Mouse (Mus musculus) stomach, embryonic 16.5 days (tissue): ENCODE results near the gene Hmga1. TPM values are rescaled to one million over a fixed set of nuclear protein-coding genes. Genes with fewer than 3 reads are reported as not detected.
A peak's percentile ranks its signal among the peaks of the same experiment; 100 is the strongest.

ENCODE experiments used
- ATAC-seq: fragments of 200-750 bp; cut with Nextera tagmentation; 2 replicates; pipeline ENCODE4 v1.8.0; 2017; ENCODE audit warnings: moderate number of reproducible peaks, moderate TSS enrichment; ENCODE audit not compliant: insufficient read depth, low FRiP score
- H3K27ac ChIP-seq: fragments of 300-500 bp; sonication (generic); 2 replicates; pipeline ENCODE4 v1.5.1; 2014; ENCODE audit warnings: low read length
- H3K27me3 ChIP-seq: fragments of 300-500 bp; sonication (generic); 2 replicates; pipeline ENCODE4 v1.6.1; 2014; ENCODE audit warnings: low read length, control low read depth, mixed read lengths; ENCODE audit not compliant: control insufficient read depth, insufficient read depth
- H3K36me3 ChIP-seq: fragments of 300-500 bp; sonication (generic); 2 replicates; pipeline ENCODE4 v1.6.1; 2014; ENCODE audit warnings: low read length; ENCODE audit not compliant: control insufficient read depth, insufficient read depth
- H3K4me1 ChIP-seq: fragments of 300-500 bp; sonication (generic); 2 replicates; pipeline ENCODE4 v1.6.1; 2014; ENCODE audit warnings: low read length, control low read depth, mixed read lengths; ENCODE audit not compliant: control insufficient read depth, insufficient read depth
- H3K4me2 ChIP-seq: fragments of 300-500 bp; sonication (generic); 2 replicates; pipeline ENCODE4 v1.6.1; 2014; ENCODE audit warnings: low read depth, low read length, mixed read lengths
- H3K4me3 ChIP-seq: fragments of 300-500 bp; sonication (generic); replicated peaks from 2 replicates; pipeline ENCODE4 v1.5.1; 2014; ENCODE audit warnings: mild to moderate bottlenecking, low read length
- H3K9ac ChIP-seq: fragments of 300-500 bp; sonication (generic); 2 replicates; pipeline ENCODE4 v1.6.1; 2014; ENCODE audit warnings: low read length
- H3K9me3 ChIP-seq: fragments of 300-500 bp; sonication (generic); replicated peaks from 2 replicates; pipeline ENCODE4 v1.6.1; 2016; ENCODE audit warnings: low read length, control low read depth; ENCODE audit not compliant: control insufficient read depth
- WGBS: fragments of 180-500 bp; shearing (Covaris S2); extraction: QIAGEN DNeasy Blood & Tissue Kit; methylation state at CpG from one replicate; pipeline ENCODE4 v1.1.7; 2014; 5-methylcytosine and 5-hydroxymethylcytosine counted together
- polyA plus RNA-seq: library from polyadenylated mRNA; unstranded; fragments of >200 nt; fragmentation: Nextera tagmentation; extraction: Ambion mirVana; gene quantifications from 2 replicates; pipeline ENCODE4 v1.2.1, GENCODE M21; 2015

Hmga1 gene
- polyA plus RNA-seq, 1 experiment from 2014 or later, result 163 TPM

DNA sequence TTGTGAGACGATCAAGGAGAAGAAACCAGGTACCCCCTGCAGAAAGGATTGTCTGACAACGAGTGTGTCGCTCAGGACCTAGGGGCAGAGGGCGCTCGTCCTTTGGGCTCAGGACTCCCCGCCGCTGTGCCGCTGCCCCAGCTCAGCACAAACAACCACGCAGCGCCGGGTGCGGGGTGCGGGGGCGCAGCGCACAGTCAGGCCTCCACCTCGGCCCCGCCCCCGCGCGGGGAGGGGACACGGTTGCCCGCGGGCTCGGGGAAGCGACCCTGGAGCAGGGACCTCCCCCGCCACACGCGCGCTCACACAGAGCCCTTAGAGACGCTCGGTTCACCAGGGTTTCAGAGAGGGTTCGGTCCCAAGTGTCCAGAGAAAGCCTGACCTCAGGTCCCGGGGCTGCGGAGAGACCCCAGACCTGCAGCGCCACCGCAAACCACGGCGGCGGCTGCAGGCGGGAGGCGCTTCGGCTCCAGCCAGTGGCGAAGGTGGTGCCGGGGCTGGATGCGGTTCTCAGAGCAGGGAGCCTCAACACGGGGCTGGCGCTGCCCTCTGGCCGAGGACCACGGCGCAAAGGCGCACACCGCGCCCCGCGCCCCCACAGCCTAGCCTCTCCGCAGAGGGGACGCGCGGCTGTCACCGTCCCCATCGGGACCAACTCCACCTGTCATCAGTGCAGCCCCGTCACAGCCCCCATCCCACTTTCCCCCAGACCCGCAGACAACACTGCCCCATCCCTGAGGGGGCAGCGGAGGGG is 44.3 kb upstream of the Hmga1 start:
- ATAC-seq, result 0 out of 2 replicates have a peak, but pooled peaks have one; percentile 26
- under 1% methylated on average over 64 of the region's 64 CpGs for WGBS
- Histone ChIP-seq H3K27me3 (peaks cover 68% of the 10 kb centered on the region), H3K36me3 (no peaks in the 10 kb centered on the region), H3K4me1 (peaks cover 15% of the 10 kb centered on the region), H3K9me3 (no peaks in the 10 kb centered on the region), H3K4me2 (peak overlapping the region; percentile 99), H3K4me3 (peak overlapping the region; percentile 57), H3K27ac (no peak overlapping the region), H3K9ac (peak overlapping the region; percentile 66; the same call in 1 of the 2 replicates)

DNA sequence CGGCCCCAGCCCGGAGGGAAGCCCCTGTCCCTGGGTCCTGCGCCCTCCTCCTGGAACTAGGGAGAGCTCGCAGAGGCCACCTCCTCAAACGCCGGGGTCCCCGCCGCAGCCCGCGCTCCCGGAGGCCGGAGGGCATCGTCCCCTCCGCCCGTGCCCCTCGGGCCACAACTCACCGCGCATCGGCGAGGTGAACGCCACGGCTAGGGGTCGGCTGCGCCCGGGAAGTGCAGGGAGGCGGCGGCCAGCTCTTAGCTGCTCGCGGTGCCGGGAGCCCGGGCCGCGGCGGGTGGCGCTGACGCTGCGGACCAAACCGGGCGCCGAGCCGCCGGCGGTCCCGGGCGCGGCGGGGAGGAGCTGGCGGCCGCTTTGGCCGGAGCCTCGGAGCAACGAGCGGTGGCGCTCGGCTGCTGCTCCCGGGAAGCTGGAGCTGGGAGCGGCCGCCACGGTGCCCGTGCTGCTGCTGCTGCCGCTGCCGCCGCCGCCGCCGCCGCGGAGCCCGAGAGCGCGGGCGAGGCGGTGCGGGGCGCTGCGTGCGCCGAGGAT is 43.6 kb upstream of the Hmga1 start:
- H3K4me3 ChIP-seq, result peak overlapping the region; percentile 57
- peak overlapping the region; percentile 66 for H3K9ac ChIP-seq
- no peaks in the 10 kb centered on the region for H3K36me3 ChIP-seq
- peaks cover 74% of the 10 kb centered on the region for H3K27me3 ChIP-seq
- peak overlapping the region; percentile 99 for H3K4me2 ChIP-seq
- no peak for ATAC-seq
- under 1% methylated on average over 76 of the region's 78 CpGs for WGBS
- no peaks in the 10 kb centered on the region for H3K9me3 ChIP-seq
- no peak overlapping the region for H3K27ac ChIP-seq
- peaks cover 15% of the 10 kb centered on the region for H3K4me1 ChIP-seq

DNA sequence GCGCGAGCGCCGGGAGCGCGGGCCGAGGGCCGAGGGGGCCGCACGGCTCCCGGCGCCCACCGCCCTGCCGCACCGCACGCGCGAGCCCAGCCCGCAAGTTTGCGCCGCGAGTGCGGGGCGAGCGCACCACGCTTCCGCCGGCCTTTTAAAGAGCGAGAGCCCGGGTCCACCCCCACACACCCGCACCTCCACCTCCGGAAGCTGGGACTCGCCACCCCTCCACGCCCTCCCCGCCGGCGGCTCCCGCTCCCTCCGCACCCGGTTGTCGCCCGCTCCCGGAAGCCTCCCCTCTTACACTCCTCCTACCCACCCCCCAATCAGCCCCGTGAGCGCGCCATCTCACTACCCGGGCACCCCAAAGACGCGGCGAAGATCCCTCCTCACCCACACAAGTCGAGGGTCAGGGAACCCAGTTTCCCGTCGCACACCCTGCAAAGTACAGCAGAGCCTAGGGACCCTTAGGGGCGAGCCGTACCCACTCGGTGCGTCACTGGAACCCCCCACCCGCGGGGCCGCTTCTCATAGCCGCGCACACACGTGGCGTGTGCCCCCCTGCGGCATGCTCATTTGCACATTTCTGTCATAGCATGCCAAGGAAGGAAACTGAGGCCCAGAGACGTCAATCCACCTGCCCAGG is 42.9 kb upstream of the Hmga1 start:
- Histone ChIP-seq H3K36me3 (no peaks in the 10 kb centered on the region), H3K4me3 (peak overlapping the region; percentile 57), H3K27ac (no peak overlapping the region), H3K9me3 (no peaks in the 10 kb centered on the region), H3K4me2 (peak overlapping the region; percentile 99), H3K9ac (peak overlapping the region; percentile 66), H3K27me3 (peaks cover 81% of the 10 kb centered on the region), H3K4me1 (peaks cover 15% of the 10 kb centered on the region)
- ATAC-seq, result no peak
- WGBS, result 2% methylated on average over 61 of the region's 66 CpGs

DNA sequence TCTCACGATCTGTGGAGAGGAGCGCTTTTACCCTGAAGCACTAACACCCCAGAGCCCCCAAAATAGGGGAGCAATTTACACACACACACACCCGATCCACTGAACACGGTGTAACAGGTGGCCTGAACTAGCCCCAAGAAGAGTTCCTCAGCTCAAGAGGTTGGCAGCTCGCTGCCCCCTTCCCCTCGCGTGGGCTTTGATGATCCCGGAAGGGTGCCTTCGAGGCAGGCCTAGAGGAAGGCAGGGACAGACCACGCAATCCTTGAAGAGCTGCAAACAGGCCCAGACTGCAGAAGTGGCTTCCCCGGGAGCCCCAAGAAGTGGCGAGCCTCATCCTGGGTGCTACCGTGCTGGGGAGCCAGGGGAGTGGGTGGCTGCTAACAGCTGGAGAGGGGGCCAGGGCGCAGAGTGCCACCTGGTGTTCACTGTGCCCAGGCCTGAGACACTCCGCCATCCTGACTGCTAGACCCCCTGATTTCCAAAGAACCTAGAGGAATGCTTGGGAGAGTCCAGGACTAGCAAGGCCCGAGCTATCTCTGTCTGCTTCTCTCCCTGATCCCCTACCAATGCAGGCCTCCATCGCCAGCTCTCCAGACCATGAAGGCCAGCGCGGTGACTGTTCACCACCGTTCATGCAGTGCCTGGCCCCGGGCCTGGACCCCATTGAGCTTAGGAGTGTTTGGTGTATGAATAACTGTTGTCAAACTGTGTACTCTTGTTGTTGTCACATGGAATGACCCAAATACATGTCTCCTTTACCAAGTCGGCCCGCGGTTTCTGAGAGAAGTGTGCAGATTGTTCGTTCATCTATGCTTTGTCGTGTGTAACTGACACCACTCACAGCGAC is 42.2 kb upstream of the Hmga1 start:
- WGBS, result 39% methylated on average over 27 of the region's 27 CpGs
- no peak for ATAC-seq
- H3K27ac ChIP-seq, result no peak overlapping the region
- peaks cover 81% of the 10 kb centered on the region for H3K27me3 ChIP-seq
- H3K9me3 ChIP-seq, result no peaks in the 10 kb centered on the region
- peak overlapping the region; percentile 57 for H3K4me3 ChIP-seq
- no peak overlapping the region; the same call in 1 of the 2 replicates for H3K4me2 ChIP-seq
- no peak overlapping the region for H3K9ac ChIP-seq
- peaks cover 15% of the 10 kb centered on the region for H3K4me1 ChIP-seq
- no peaks in the 10 kb centered on the region for H3K36me3 ChIP-seq

DNA sequence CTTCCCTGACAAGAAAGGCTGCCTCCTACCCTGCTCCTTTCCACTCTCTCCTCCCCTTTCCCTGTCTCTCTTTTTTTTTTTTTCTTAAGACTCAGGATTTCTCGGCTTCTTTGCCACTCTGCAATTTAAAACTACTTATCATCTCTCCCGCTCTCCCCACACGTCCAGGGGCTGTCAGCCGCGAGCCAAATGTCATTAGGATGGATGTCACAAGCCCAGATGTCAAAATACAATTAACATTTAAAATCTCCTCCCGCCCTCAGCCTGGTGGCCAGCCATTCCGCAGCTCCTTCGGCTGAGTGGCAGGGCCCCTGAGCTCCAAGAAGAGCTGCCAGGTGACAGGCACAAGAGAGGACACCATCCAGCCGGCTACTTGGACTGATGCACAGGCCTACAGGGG is 38.0 kb upstream of the Hmga1 start:
- Histone ChIP-seq H3K9ac (no peak overlapping the region), H3K4me2 (no peak overlapping the region), H3K27me3 (peaks cover 58% of the 10 kb centered on the region), H3K4me3 (no peak overlapping the region), H3K4me1 (peaks cover 5% of the 10 kb centered on the region), H3K36me3 (no peaks in the 10 kb centered on the region), H3K9me3 (no peaks in the 10 kb centered on the region), H3K27ac (no peak overlapping the region)
- ATAC-seq, result no peak
- WGBS, result 32% methylated on average over 9 of the region's 9 CpGs

DNA sequence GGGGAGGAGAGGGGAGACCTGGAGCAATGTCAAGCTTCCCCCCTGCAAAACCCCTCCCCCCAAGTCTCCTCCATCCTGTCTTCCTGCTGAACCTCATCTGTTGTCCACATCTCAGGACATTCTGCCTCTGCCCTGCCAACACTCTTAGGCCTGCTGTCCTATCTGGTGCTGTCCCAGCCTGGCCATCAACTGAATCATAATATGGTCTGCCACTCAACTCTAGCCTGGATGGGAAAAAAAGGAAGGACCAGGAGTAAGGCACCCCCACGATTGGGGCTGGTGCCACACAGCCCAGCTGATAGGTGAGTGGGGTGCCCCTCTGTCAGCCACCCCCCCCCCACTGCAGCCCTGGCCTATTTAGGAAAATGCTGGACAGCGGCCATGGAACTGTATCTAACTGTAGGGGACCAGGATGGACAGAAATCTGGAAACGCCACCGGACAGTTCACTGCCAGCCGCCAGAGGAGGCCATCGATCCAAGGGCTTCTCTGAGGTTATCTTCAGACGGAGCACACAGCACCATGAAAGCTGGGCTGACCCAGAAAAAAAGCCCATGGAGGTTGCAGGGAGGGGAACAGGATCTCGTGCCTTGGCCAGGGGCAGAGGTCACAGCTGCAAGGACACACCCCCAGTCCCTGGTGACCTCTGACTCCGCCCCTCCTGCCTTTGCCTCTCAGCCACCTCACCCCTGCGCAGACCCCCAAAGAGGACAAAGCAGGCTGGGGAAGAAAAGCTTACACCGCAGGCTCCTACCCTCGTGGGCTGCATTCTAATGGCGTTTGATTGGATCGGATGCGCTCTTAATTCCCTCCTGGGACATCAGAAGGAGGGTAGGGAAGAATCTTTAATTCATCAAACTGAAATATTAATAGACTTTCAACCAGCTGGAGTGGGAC is 37.3 kb upstream of the Hmga1 start:
- peaks cover 51% of the 10 kb centered on the region for H3K27me3 ChIP-seq
- H3K4me1 ChIP-seq, result no peaks in the 10 kb centered on the region
- H3K9me3 ChIP-seq, result no peaks in the 10 kb centered on the region
- H3K27ac ChIP-seq, result no peak overlapping the region
- no peak overlapping the region for H3K4me2 ChIP-seq
- no peaks in the 10 kb centered on the region for H3K36me3 ChIP-seq
- no peak overlapping the region for H3K9ac ChIP-seq
- ATAC-seq, result 0 out of 2 replicates have a peak, but pooled peaks have one; percentile 14
- 46% methylated on average over 15 of the region's 15 CpGs for WGBS
- H3K4me3 ChIP-seq, result no peak overlapping the region

DNA sequence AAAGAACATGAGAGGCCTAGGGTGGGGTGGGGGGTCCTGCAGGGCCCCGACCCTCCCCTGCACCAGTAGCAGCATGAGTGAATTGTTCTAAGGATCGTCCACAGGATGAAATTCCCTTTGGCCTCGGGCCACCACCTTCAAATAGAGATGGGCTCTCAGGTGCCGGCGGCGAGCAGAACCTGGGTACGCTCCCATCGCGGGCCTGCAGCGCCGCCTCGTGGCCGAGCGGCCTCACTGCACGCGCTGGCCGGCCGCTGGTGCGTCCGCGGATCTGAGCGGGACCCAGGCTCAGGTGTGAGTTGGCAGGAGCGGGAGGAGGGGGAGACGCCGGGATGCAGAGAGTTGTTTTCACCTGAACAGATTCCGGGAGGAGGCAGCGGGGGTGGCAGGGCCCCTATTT is 35.7 kb upstream of the Hmga1 start:
- Histone ChIP-seq H3K27ac (no peak overlapping the region), H3K9me3 (no peaks in the 10 kb centered on the region), H3K9ac (no peak overlapping the region), H3K36me3 (no peaks in the 10 kb centered on the region), H3K27me3 (peaks cover 35% of the 10 kb centered on the region), H3K4me3 (no peak overlapping the region), H3K4me2 (no peak overlapping the region), H3K4me1 (no peaks in the 10 kb centered on the region)
- ATAC-seq, result no peak; the same call in 1 of the 2 replicates
- under 1% methylated on average over 27 of the region's 27 CpGs for WGBS

DNA sequence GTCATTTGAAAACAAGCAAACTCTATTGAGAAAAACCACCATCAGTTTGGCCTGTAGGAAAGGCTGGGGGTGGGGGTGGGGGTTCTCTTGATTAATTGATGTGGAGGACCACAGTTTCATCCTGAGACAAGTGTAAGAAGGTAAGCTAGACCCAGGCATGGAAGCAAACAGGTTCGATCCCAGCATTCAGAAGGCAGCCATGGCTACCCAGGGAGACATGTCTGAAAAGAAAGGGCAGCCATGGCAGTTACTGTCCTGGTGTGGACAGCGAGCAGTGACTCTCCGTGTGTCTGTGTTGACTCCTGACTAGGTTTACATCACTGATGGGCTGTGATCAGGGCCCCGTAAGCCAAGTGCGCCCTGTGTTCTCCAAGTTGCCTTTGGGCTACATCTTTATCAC is 35.0 kb upstream of the Hmga1 start, which contains the start of gene Grm4:
Grm4 (minus strand) TSS at position 101 of the 400 bp plus-strand sequence.
- no peak within 1 kb of the TSS for H3K4me2 ChIP-seq
- H3K9ac ChIP-seq, result no peak within 1 kb of the TSS
- no peaks in the 10 kb centered on the region for H3K4me1 ChIP-seq
- peaks cover 34% of the 10 kb centered on the region for H3K27me3 ChIP-seq
- no peak for ATAC-seq
- H3K9me3 ChIP-seq, result no peaks in the 10 kb centered on the region
- 70% methylated on average over 5 of the region's 5 CpGs for WGBS
- H3K36me3 ChIP-seq, result no peaks in the 10 kb centered on the region
- no peak within 1 kb of the TSS for H3K27ac ChIP-seq
- no peak within 1 kb of the TSS for H3K4me3 ChIP-seq
